Mouse (Mus musculus) retina, postnatal 7 days (tissue): ENCODE data around the gene Zfp329.
"Not testable (repeated sequence)": the region's sequence is repeated elsewhere in the genome, so short reads cannot be mapped to it uniquely, and the experiment has no call there.

ENCODE experiments used
- DNase-seq: peaks from one replicate; pipeline ENCODE4 v3.0.0-alpha.2; 2012; ENCODE audit warnings: low read depth, low spot score

The Zfp329 gene

DNA sequence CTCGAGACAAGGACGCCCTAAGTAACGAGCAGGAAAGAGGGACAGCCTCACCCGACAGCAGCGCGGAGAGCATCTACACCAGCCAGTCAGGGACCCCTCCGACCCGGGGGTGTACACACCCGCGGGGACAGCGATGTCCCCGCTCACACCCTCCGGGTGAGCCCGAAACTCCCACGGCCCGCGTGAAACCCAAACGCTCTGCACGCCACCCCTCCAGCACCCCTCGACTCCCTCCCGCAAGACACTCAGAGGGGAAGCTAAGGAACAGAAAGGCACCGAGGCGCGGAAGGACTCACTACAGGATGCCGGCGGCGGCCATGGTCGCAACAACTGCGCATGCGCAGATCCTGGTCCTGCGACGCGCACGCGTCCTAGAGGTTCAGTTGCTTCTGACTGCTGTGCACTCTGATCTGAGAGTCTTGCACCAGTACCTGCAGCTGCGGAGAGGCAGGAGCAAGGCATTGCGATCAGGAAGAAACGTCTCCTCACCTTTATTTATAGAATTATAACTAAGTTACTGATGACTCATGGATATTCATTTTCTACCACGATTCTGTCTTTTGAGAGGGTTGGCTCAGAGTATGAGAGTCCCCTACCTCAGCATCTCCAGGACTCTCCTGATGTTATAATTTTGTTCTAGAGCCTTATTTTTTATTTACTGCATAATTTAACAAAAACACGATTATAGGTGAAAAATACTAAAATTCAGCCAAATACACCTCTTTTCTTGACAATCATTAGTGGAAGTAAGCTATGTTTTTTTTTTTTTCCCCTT, at the start of gene Zfp329:
Gene Zfp329, minus strand, starts transcription at position 338 of the 775 bp plus-strand sequence.
- DNase-seq: peak; percentile 85

DNA sequence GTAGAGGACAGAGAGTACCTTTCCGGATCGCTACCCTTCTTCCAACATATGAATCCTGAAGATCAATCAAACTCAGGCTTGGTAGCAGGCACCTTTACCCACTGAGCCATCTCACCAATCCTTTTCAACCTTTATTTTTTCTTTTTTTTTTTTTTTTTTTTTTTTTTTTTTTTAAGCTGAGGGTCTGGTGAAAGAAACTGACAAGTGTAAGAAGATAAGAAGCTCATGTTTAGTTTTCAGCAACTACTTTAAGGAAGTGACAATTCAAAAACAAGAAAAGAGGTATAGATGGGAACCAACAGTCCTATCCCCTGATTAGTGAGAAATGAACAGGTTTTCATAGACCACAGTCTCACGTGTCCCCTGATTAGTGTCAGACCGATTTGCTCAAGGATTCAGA, 17.1 kb upstream of the Zfp329 start:
- no peak for DNase-seq

DNA sequence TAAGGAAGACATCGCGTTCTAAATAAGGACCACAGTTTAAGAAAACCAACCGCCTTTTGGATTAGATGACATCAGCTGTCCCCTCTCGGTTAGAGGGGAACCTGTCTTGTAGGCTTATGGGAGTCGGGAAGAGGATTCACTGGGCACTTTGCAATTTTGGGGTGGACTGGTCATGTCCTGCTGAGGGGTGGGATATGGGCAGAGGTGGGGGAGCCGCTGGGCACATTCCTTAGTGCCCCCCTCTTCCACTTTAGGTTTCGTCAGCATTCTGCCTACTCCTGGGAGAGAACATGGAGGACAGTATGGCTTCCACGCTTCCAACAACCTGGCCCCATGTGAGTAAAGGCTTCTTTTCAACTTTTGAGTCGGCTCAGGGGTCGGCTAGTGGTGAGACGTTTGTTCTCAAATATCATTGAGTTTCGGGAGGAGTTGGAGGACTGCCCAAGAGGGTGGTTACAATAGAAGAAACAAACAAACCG, 16.6 kb upstream of the Zfp329 start:
- no peak for DNase-seq

DNA sequence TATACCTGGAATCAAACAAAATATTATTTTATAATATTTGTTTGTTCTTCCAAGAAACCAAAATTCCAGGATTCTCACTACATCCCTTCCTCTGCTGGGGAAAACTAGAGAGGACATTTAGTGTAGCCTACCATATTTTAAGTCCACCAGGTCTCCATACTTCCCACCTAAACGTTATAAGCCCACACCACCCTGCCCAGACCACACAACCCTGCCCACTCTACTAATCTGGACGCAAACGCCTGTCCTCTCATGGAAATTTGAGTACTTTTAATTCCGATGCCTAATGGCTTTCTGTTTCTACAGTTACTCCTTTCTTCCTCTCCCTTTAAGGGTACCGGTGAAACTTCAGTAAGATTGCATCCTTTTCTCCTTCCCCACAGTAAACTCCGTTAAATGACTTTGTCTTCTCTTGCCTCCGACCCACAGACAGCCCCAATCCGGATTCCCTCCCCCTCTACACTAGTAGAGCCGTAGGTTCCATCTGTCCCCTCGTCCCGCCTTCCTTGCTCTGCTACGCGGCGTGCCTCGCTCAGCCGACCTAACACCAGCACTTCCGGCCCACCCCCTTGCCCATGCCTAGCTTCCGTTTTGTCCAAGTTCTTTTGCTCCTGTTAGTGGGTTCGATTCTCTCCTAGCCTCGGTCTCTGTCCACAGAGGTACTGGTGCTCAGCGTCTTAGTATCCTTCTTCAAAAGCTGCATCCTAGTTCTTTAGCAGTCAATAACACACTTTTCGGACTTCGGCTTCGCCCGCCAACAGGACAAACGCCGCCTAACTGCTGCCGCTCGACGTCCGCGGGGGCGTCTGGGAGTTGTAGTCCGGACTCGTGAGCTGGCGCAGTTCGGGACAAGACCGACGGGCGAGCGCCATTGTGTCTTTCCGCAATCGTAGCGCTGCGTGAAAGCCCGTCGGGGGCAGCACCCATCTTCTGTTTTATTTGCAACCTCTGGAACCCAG, 15.8 kb upstream of the Zfp329 start, which contains the start of gene Zfp110:
Gene Zfp110, plus strand, starts transcription at position 600 of the 959 bp plus-strand sequence.
- DNase-seq: peak; percentile 84

DNA sequence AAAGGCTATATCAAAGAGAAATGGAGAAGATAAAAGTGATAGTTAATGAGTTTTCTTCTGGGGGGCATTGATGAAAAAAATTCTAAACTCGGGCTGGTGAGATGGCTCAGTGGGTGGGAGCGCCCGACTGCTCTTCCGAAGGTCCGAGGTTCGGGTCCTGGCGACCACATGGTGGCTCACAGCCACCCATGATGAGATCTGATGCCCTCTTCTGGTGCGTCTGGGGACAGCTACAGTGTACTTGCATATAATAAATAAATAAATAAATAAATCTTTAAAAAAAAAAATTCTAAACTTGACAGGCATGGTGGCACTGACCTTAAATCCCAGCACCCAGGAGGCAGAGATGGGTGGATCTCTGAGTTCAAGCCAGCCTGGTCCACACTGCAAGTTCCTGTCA, 3.1 kb downstream of the Zfp329 start:
- no peak for DNase-seq

DNA sequence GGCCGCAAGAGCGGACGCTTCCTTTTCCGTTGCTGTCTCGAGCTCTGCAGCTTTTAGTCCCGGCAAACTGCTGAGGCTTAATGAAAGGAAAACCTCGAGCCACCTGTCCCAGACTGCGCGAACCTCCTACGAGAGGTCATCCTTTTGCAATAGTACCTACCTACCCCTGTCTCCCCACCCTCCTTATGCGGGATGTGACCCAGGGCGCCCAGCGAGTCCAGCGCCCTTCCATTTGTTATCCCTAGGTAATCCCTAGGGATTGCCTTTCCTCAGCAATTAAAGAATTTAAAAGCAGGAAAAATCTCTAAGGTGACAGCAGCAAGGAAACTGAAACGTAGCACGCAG, 15.0 kb downstream of the Zfp329 start:
- no peak for DNase-seq

DNA sequence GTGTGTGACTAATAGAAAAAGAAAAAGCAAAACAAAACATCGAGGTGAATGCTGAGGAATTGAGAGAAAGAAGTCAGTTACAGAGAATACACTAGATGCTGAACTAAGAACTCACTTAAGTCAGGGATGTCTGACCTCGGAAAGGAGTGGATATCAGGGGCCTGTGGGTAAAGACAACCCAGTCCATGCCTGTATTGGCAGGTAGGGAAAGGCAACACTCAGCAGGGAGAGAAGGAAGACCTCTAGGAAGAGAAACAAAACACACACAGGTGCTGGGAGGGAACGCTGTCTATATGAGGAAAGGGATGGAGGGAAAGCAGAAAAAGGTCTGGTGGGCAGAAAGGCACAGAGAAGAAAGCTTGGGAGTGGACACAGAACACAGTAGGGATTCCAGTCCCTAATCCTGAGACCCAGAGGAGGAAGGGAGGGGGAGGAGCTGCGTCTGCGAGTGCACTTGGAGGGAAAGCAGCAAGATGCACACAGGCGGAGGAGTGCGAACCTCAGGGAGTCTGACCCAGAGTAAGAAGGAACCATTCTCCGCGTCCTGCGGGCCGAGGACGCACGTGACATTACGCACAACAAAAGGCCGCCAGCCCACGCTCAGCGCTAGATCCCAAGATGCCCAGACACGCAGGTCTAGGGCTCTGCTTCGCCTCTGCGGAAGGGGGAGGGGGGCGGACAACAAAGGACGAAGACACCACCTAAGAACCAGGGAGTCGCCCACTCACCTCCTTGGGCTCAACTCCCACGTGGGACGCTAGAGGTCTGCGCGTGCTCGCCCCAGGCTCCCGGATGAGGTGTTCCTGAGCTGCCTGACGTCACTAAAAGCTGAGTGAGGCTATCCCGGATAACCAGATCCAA, 15.6 kb downstream of the Zfp329 start, which contains the start of gene Zscan18:
Gene Zscan18, minus strand, starts transcription at position 770 of the 861 bp plus-strand sequence.
- peak; percentile 88 for DNase-seq

DNA sequence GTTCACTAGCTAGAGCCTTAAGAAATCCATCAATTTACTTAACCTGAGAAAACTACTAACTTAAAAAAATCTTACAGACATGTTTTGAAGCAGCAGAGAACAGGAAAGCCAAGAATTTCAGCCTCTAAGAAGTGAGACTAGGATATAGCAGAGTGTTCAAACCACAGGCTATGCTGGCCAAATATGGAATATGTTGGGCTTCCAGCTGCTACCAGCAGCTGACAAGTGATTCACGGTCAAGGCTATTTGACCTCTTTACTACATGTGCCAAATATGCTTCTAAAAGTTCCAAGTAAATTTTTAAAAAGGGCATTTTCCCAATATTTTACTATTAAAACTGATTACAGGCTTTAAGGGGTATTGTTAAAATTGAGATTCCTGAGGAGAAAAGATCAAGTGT, 19.1 kb downstream of the Zfp329 start:
- no peak for DNase-seq

DNA sequence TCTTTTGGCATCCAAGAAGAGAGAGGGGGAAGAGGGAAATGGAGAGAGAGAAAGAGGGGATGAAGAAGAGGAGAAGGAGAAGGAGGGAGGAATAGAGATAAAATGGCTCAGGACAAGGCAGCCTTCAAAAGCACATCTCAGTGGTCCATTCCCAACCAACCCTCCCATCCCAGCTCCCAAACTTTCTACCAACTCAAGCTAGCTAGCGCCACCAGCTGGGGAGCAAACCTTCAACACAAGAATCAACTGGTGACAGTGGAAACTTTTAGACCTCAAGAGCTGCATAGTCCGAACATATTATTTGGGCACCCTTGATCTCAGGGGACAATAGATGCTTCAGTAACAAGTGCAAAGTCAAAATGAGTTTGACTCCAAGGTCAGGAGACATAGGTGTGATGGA, 20.7 kb downstream of the Zfp329 start:
- DNase-seq: no peak

DNA sequence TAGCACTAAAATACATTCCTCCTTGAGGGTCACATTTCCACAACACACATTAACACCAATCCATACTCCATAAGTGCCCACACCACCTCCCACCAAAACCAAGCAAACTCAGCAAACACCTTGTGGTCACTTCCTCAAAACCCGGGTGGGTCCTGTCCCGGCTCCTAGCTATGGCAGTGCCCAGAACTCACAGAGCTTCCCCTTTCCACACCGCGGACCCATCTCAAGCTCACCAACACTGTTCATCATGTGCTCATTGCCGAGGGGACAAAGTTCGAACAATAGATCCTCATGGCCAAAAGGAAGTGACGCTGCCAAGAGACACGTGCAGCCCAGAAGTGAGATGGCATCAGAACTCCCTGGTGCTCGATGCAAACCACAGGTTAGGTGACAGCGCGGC, 26.0 kb downstream of the Zfp329 start:
- DNase-seq: not testable (repeated sequence)

DNA sequence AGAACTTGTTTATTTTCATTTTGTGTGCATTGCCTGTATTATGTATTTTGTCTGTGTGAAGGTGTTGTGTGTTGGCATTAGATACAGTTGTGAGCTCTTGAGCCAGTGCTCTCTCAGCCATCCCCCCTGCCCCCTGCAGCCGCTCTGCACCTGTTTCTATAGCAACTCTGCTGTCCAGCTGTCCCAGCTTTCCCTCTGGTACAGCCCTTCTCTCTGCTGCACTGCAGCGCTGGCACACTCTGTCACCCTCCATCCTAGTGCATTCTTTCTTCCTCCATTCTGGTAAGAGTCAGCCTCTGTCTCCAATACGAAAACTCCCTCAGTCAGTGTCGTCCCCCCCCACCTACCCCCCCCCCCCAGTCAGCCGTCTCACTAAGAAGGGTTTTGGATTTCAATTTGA, 30.6 kb downstream of the Zfp329 start:
- DNase-seq: no peak

DNA sequence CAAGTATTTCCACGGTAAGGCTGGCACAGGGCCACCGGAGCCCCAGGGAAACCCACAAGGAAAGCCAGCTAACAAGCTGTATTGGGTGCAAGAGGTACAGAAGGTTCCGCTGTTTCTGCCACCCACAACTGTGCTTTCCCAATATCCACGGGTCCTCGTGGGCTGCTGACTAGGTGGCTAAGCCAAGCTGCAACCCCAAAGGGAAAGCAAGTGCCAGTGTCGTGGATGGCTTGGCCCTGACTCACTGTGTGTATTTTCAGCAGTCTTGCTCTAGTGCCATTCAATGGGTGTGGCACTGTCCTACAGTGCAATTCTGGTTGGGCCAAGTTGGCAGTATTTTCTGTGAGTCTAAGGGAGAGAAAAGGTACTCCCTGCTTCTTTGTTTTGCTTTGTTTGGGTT, 31.3 kb downstream of the Zfp329 start:
- no peak for DNase-seq

DNA sequence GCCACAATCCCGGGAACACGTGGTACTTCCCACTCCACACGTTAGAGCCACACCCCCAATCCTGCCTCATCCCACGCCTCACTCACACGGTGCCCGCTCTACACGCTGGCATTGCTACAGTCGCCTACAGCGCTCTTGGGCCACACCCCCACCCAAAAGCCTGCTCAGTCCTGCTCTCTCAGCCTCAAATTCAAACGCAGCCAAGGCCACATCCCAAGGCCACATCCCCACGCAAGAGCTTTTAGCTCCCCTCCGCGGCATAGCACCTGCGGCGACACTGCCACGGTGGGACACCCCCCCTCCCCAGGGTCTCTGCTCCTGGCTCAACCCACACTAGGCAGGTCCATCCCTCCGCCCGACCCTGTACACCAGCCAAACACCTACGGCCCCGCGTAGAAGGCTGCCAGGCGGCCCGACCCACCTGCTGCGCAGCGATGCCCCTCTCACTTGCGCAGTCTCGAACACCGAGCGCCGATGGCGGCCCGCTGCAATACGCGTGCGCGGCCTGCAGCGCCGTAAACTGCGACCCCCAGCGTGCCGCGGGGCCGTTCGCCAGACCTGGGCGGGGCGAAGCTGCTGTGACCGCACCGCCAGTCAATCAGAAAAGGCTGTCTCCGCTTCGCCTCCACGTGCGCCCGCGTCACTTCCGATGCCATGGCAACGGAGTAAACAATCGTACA, 38.4 kb downstream of the Zfp329 start:
- DNase-seq: peak; percentile 76

DNA sequence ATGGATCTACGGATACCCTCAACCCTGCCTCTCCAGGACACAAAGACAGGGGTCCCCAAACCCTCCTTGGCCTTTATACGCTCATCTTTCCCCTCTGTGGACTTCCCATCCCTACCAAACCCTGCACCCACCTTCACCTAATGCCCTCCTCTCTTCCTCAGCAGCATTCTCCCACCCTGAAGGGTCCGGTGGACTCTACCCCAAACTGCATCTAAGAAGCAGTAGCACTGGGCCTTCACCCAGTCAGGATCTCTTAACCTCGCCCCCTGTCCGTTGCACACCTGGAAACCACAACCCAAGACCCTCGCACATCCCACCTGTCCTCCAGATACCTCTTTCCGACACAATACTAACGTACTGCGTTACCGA, 38.9 kb downstream of the Zfp329 start:
- no peak for DNase-seq

DNA sequence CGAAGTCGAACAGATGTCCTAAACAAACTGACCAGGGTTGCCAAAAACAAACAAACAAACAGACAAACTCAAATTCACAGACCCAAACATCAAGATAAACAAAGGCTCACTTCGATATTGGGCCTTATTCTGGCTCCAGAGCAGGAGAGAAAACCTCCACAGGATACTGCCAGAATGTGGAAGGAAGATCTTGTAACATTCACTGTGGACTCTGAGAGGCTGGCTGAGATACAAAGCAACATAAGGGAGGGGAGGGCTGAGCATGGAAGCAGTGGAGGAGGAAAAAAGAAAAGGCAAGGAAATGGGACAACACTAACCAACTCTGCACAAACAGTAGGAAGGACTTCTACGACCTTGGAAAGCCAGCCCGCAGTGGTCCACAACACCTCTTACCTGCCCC, 39.5 kb downstream of the Zfp329 start:
- no peak for DNase-seq

DNA sequence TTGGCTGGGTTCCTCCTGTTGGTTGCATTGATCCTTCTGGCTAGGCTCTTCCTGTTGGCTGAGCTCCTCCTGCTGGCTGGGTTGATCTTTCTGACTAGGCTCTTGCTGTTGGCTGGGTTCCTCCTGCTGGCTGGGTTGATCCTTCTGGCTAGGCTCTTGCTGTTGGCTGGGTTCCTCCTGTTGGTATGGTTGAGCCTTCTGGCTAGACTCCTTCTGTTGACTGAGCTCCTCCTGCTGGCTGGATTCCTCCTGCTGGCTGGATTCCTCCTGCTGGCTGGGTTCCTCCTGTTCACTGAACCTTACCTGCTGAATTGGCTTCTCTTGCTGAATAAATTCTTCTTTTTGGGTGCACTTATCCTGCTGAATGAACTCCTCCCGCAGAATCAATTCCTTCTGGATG, 44.1 kb downstream of the Zfp329 start:
- DNase-seq: no peak

DNA sequence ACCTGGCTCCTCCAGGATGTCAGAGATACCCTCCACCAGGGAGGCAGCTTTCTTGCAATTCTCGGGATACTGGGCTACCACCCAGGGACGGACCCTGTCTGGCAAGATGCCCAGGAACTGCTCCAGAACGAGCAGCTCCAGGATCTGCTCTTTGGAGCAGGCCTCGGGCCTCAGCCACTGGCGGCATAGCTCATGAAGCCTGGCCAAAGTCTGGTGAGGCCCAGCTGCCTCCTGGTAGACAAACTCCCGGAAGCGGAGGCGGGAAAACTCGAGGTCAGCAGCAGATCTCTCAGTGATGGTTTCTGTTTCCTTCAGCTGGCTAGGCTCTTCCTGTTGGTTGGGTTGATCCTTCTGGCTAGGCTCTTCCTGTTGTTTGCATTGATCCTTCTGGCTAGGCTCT, 44.5 kb downstream of the Zfp329 start:
- DNase-seq: no peak
